Mouse (Mus musculus) midbrain, embryonic 11.5 days (tissue): ENCODE results near the gene Epas1. TPM values are rescaled to one million over a fixed set of nuclear protein-coding genes. Genes with fewer than 3 reads are reported as not detected.
A peak's percentile ranks its signal among the peaks of the same experiment; 100 is the strongest.

Source experiments
- ATAC-seq: fragments of 200-750 bp; cut with Nextera tagmentation; 2 replicates; pipeline ENCODE4 v1.8.0; 2017; ENCODE audit warnings: moderate TSS enrichment, moderate library complexity; ENCODE audit not compliant: low FRiP score
- DNase-seq: peaks from one replicate; pipeline ENCODE4 v3.0.0; 2015; ENCODE audit warnings: low spot score; ENCODE audit errors: missing footprints
- H3K27ac ChIP-seq: fragments of 300-500 bp; sonication (generic); 2 replicates; pipeline ENCODE4 v1.5.1; 2014; ENCODE audit warnings: low read depth, low read length
- H3K27me3 ChIP-seq: fragments of 300-500 bp; sonication (generic); 2 replicates; pipeline ENCODE4 v1.6.1; 2014; ENCODE audit warnings: mild to moderate bottlenecking, low read length, moderate library complexity, mixed read lengths; ENCODE audit not compliant: control insufficient read depth, insufficient read depth
- H3K36me3 ChIP-seq: fragments of 300-500 bp; sonication (generic); 2 replicates; pipeline ENCODE4 v1.6.1; 2014; ENCODE audit warnings: mild to moderate bottlenecking, low read length, moderate library complexity, mixed read lengths; ENCODE audit not compliant: control insufficient read depth, insufficient read depth
- H3K4me1 ChIP-seq: fragments of 300-500 bp; sonication (generic); 2 replicates; pipeline ENCODE4 v1.6.1; 2014; ENCODE audit warnings: low read length; ENCODE audit not compliant: control insufficient read depth, insufficient read depth
- H3K4me2 ChIP-seq: fragments of 300-500 bp; sonication (generic); 2 replicates; pipeline ENCODE4 v1.6.1; 2014; ENCODE audit warnings: mild to moderate bottlenecking, moderate library complexity
- H3K4me3 ChIP-seq: fragments of 300-500 bp; sonication (generic); 2 replicates; pipeline ENCODE4 v1.5.1; 2014; ENCODE audit warnings: low read depth, low read length
- H3K9ac ChIP-seq: fragments of 300-500 bp; sonication (generic); 2 replicates; pipeline ENCODE4 v1.6.1; 2014; ENCODE audit warnings: low read length
- H3K9me3 ChIP-seq: fragments of 300-500 bp; sonication (generic); 2 replicates; pipeline ENCODE4 v1.6.1; 2016; ENCODE audit warnings: low read length; ENCODE audit not compliant: control insufficient read depth
- WGBS: fragments of 180-500 bp; shearing (Covaris S2); extraction: QIAGEN DNeasy Blood & Tissue Kit; methylation state at CpG from one replicate; pipeline ENCODE4 v1.1.7; 2014; 5-methylcytosine and 5-hydroxymethylcytosine counted together
- polyA plus RNA-seq: library from polyadenylated mRNA; unstranded; fragments of >200 nt; fragmentation: Nextera tagmentation; extraction: Ambion mirVana; gene quantifications from 2 replicates; pipeline ENCODE4 v1.2.1, GENCODE M21; 2014

The Epas1 gene
- polyA plus RNA-seq, 1 experiment from 2014 or later: 7.3 TPM

- no peaks in the 10 kb centered on the region for H3K36me3 ChIP-seq
- DNase-seq: no peak
- no peak for ATAC-seq
- H3K4me1 ChIP-seq: no peaks in the 10 kb centered on the region
- no peaks in the 10 kb centered on the region for H3K27me3 ChIP-seq
- no peak overlapping the region for H3K4me3 ChIP-seq
- 82% methylated on average over 7 of the region's 7 CpGs for WGBS
- H3K9me3 ChIP-seq: no peaks in the 10 kb centered on the region
- H3K4me2 ChIP-seq: no peak overlapping the region
- no peak overlapping the region for H3K9ac ChIP-seq
- H3K27ac ChIP-seq: no peak overlapping the region
These were observed 27.0 kb upstream of the Epas1 start for GRCm38 (mm10) chr17:86726480-86726879.

- Histone ChIP-seq H3K4me3 (no peak overlapping the region), H3K4me2 (no peak overlapping the region), H3K27ac (no peak overlapping the region), H3K36me3 (no peaks in the 10 kb centered on the region), H3K27me3 (no peaks in the 10 kb centered on the region), H3K9me3 (no peaks in the 10 kb centered on the region), H3K9ac (no peak overlapping the region), H3K4me1 (peaks cover under 1% of the 10 kb centered on the region; the same call in 1 of the 2 replicates)
- DNase-seq: no peak
- ATAC-seq: no peak
- WGBS: 90% methylated on average over 7 of the region's 7 CpGs
These were observed 26.5 kb upstream of the Epas1 start for GRCm38 (mm10) chr17:86727031-86727430.

GRCm38 (mm10) chr17:86731273-86731672, 22.2 kb upstream of the Epas1 start:
- H3K9ac ChIP-seq: no peak overlapping the region
- no peaks in the 10 kb centered on the region for H3K27me3 ChIP-seq
- DNase-seq (no peak), ATAC-seq (no peak)
- peaks cover 3% of the 10 kb centered on the region; the same call in 1 of the 2 replicates for H3K4me1 ChIP-seq
- H3K27ac ChIP-seq: no peak overlapping the region
- no peaks in the 10 kb centered on the region for H3K9me3 ChIP-seq
- H3K4me2 ChIP-seq: no peak overlapping the region
- no peak overlapping the region for H3K4me3 ChIP-seq
- WGBS: 84% methylated on average over 6 of the region's 6 CpGs
- no peaks in the 10 kb centered on the region for H3K36me3 ChIP-seq

- Histone ChIP-seq H3K9ac (0 out of 2 replicates have a peak overlapping the region, but pooled peaks have one; percentile 41), H3K4me1 (peaks cover 3% of the 10 kb centered on the region; the same call in 1 of the 2 replicates), H3K9me3 (no peaks in the 10 kb centered on the region), H3K4me3 (no peak overlapping the region), H3K27ac (no peak overlapping the region), H3K36me3 (no peaks in the 10 kb centered on the region), H3K27me3 (no peaks in the 10 kb centered on the region), H3K4me2 (no peak overlapping the region)
- 5% methylated on average over 11 of the region's 11 CpGs for WGBS
- peak; percentile 76 for ATAC-seq
- peak; percentile 87 for DNase-seq
These were observed 21.5 kb upstream of the Epas1 start for GRCm38 (mm10) chr17:86732024-86732423.

GRCm38 (mm10) chr17:86732522-86732921, 21.0 kb upstream of the Epas1 start:
- Histone ChIP-seq H3K9ac (no peak overlapping the region), H3K4me2 (no peak overlapping the region), H3K36me3 (no peaks in the 10 kb centered on the region), H3K4me3 (no peak overlapping the region), H3K27me3 (no peaks in the 10 kb centered on the region), H3K4me1 (peaks cover 3% of the 10 kb centered on the region; the same call in 1 of the 2 replicates), H3K9me3 (no peaks in the 10 kb centered on the region), H3K27ac (no peak overlapping the region)
- ATAC-seq: no peak
- DNase-seq: no peak
- 68% methylated on average over 1 of the region's 1 CpGs for WGBS

GRCm38 (mm10) chr17:86733644-86734043, 19.9 kb upstream of the Epas1 start:
- H3K4me1 ChIP-seq: peaks cover 3% of the 10 kb centered on the region; the same call in 1 of the 2 replicates
- H3K27ac ChIP-seq: no peak overlapping the region
- H3K9ac ChIP-seq: no peak overlapping the region
- ATAC-seq: no peak
- H3K4me2 ChIP-seq: no peak overlapping the region
- WGBS: 76% methylated on average over 4 of the region's 4 CpGs
- no peaks in the 10 kb centered on the region for H3K36me3 ChIP-seq
- H3K27me3 ChIP-seq: no peaks in the 10 kb centered on the region
- H3K9me3 ChIP-seq: no peaks in the 10 kb centered on the region
- no peak for DNase-seq
- no peak overlapping the region for H3K4me3 ChIP-seq

GRCm38 (mm10) chr17:86738477-86738876, 15.0 kb upstream of the Epas1 start:
- Histone ChIP-seq H3K27ac (no peak overlapping the region), H3K4me2 (no peak overlapping the region), H3K36me3 (no peaks in the 10 kb centered on the region), H3K9ac (no peak overlapping the region), H3K9me3 (no peaks in the 10 kb centered on the region), H3K4me3 (no peak overlapping the region), H3K4me1 (no peaks in the 10 kb centered on the region), H3K27me3 (no peaks in the 10 kb centered on the region)
- ATAC-seq (no peak), DNase-seq (no peak)
- 86% methylated on average over 6 of the region's 6 CpGs for WGBS

GRCm38 (mm10) chr17:86743351-86743941, 10.1 kb upstream of the Epas1 start:
- DNase-seq: no peak
- 88% methylated on average over 7 of the region's 7 CpGs for WGBS
- no peak for ATAC-seq
- no peak overlapping the region for H3K4me2 ChIP-seq
- no peak overlapping the region for H3K9ac ChIP-seq
- no peaks in the 10 kb centered on the region for H3K27me3 ChIP-seq
- no peak overlapping the region for H3K4me3 ChIP-seq
- no peak overlapping the region for H3K27ac ChIP-seq
- no peaks in the 10 kb centered on the region for H3K4me1 ChIP-seq
- no peaks in the 10 kb centered on the region for H3K9me3 ChIP-seq
- no peaks in the 10 kb centered on the region for H3K36me3 ChIP-seq

GRCm38 (mm10) chr17:86744943-86745342, 8.6 kb upstream of the Epas1 start:
- 28% methylated on average over 6 of the region's 6 CpGs for WGBS
- no peaks in the 10 kb centered on the region for H3K4me1 ChIP-seq
- no peak for DNase-seq

More at GRCm38 (mm10) chr17:86744943-86745342, 8.6 kb upstream of the Epas1 start:
- no peak overlapping the region for H3K27ac ChIP-seq
- no peak overlapping the region for H3K9ac ChIP-seq
- no peaks in the 10 kb centered on the region for H3K36me3 ChIP-seq
- H3K9me3 ChIP-seq: no peaks in the 10 kb centered on the region
- no peak overlapping the region for H3K4me3 ChIP-seq
- ATAC-seq: no peak
- H3K27me3 ChIP-seq: no peaks in the 10 kb centered on the region
- H3K4me2 ChIP-seq: no peak overlapping the region
